Mouse (Mus musculus) leukemia stem cell, adult 10-12 weeks (primary cell): Measurements from ENCODE around the gene Cyp3a11. TPM values are rescaled to one million over a fixed set of nuclear protein-coding genes. Genes with fewer than 3 reads are reported as not detected.

Experiments used
- polyA plus RNA-seq: library from polyadenylated mRNA; stranded (reverse); fragments of >175 nt; gene quantifications from 2 replicates; pipeline ENCODE4 v1.2.3, GENCODE M21; 2012; ENCODE audit warnings: low replicate concordance

Gene Cyp3a11
- polyA plus RNA-seq = not detected in 2 replicates

DNA sequence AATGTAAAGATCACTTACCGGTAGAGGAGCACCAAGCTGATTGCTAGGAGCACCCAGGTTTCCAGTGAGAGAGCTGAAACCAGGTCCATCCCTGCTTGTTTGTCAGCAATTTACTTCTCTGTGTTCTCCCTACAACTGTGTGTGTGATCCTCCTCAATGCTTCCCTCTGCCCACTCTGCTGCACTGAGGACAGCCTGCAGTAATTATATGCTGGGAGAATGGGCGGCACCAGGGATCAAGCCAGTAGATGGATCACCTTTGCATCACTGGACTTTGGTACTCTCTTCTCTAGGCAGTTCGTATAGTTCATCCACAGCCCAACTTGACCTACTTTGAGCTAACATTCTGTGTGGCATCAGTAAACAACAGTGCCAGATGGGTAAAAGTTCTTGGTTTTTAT lies at the start of gene Cyp3a11:
TSS of gene Cyp3a11 (minus strand) at position 277 of the 400 bp plus-strand sequence.

DNA sequence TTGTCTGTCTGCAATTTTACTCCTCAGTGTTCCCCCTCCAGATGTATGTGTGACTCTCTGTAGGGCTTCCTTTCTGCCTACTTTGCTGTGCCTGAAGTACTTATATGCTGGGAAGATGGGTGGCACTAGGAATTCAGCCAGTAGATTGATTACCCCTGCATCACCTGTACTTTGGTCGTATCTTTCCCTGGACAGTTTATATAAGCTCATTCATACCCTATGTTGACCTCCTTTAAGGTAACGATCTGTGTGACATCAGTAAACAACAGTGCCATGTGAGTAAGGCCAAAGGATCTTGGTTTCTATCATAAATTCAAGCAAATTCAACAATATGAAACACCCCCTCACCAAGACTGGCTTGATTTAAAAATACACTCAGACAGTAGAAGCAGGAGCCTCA lies 74.0 kb downstream of the Cyp3a11 start, which contains the start of gene Cyp3a44:
TSS of gene Cyp3a44 (minus strand) at position 79 of the 400 bp plus-strand sequence.

Other genes with a start within 250 kb of the Cyp3a11 start
- gene Cyp3a41a, start 159.8 kb downstream of the Cyp3a11 start, polyA plus RNA-seq = not detected in 2 replicates
- not detected in 2 replicates for gene Cyp3a44, start 74.1 kb downstream of the Cyp3a11 start, polyA plus RNA-seq
- gene Cyp3a25, start 129.7 kb upstream of the Cyp3a11 start, polyA plus RNA-seq = not detected in 2 replicates
- not detected in 2 replicates for gene Cyp3a59, start 199.3 kb upstream of the Cyp3a11 start, polyA plus RNA-seq